8 mouse cellular contexts compared by ENCODE assay signal in genomic region chr2:155240915-155241314, GRCm38 (mm10). TPM values are rescaled to one million over a fixed set of nuclear protein-coding genes. Genes with fewer than 3 reads are reported as not detected.
DNase-seq lines count a peak whose midpoint lies in the region; ATAC-seq and TF ChIP-seq lines count a peak whose summit lies in the region.

No protein-coding gene starts in this region.

- H3K27me3 ChIP-seq in midbrain, postnatal 0 days (ENCODE audit: insufficient read depth, low read length), result no peaks in the 10 kb centered on the region
- H3K27me3 ChIP-seq in midbrain, embryonic 13.5 days, result no peaks in the 10 kb centered on the region
- no peaks in the 10 kb centered on the region for H3K27me3 ChIP-seq in midbrain, embryonic 14.5 days (ENCODE audit: control insufficient read depth, insufficient read depth, low read length)
- no peaks in the 10 kb centered on the region for H3K27me3 ChIP-seq in forebrain, embryonic 16.5 days (replicated peaks; ENCODE audit: control insufficient read depth, insufficient read depth, low read length)

- H3K4me2 ChIP-seq in midbrain, postnatal 0 days (ENCODE audit: low read depth, low read length, poor library complexity, severe bottlenecking), result no peak overlapping the region
- no peak overlapping the region for H3K4me2 ChIP-seq in midbrain, embryonic 13.5 days (replicated peaks)
- no peak overlapping the region for H3K4me2 ChIP-seq in midbrain, embryonic 14.5 days (ENCODE audit: low read length)
- H3K4me2 ChIP-seq in forebrain, embryonic 16.5 days (ENCODE audit: low read length), result no peak overlapping the region

- peak; percentile 28; the same call in 1 of the 2 replicates for TF ChIP-seq CTCF in midbrain, postnatal 0 days (IDR thresholded peaks at IDR 0.05)

- no peak overlapping the region for H3K9ac ChIP-seq in midbrain, postnatal 0 days (replicated peaks; ENCODE audit: low read length, poor library complexity, severe bottlenecking)
- H3K9ac ChIP-seq in midbrain, embryonic 13.5 days (replicated peaks), result no peak overlapping the region
- no peak overlapping the region for H3K9ac ChIP-seq in midbrain, embryonic 14.5 days (replicated peaks; ENCODE audit: low read length)
- H3K9ac ChIP-seq in forebrain, embryonic 16.5 days (replicated peaks; ENCODE audit: low read depth, low read length), result no peak overlapping the region

- H3K27ac ChIP-seq in midbrain, postnatal 0 days (ENCODE audit: low read depth, low read length), result no peak overlapping the region
- H3K27ac ChIP-seq in midbrain, embryonic 13.5 days, result no peak overlapping the region
- H3K27ac ChIP-seq in midbrain, embryonic 14.5 days (replicated peaks; ENCODE audit: low read depth, low read length), result no peak overlapping the region
- no peak overlapping the region for H3K27ac ChIP-seq in forebrain, embryonic 16.5 days (ENCODE audit: low read length)

- DNase-seq in midbrain, postnatal 0 days (ENCODE audit: low spot score), result no peak
- DNase-seq in adipocyte (ENCODE audit: low spot score), result peak; percentile 88
- DNase-seq in heart, postnatal 36 days, result peak; percentile 23 to 29
- DNase-seq in thymus, adult 18-20 months, result peak; percentile 19 to 24
- DNase-seq in midbrain, embryonic 14.5 days, result no peak
- DNase-seq in gastrocnemius, postnatal 25 days, result no peak

- intact Hi-C loops in heart, postnatal 36 days (cut with DNase I), result no loop called here

- no peak overlapping the region for H3K4me3 ChIP-seq in midbrain, postnatal 0 days (ENCODE audit: low read depth, low read length)
- no peak overlapping the region for H3K4me3 ChIP-seq in midbrain, embryonic 13.5 days (replicated peaks)
- no peak overlapping the region for H3K4me3 ChIP-seq in midbrain, embryonic 14.5 days (replicated peaks; ENCODE audit: low read depth, low read length)
- no peak overlapping the region for H3K4me3 ChIP-seq in forebrain, embryonic 16.5 days (replicated peaks; ENCODE audit: low read length)

- no peaks in the 10 kb centered on the region for H3K9me3 ChIP-seq in midbrain, postnatal 0 days (ENCODE audit: low read length)
- H3K9me3 ChIP-seq in midbrain, embryonic 13.5 days, result no peaks in the 10 kb centered on the region
- no peaks in the 10 kb centered on the region for H3K9me3 ChIP-seq in midbrain, embryonic 14.5 days (ENCODE audit: control insufficient read depth, low read length)
- no peaks in the 10 kb centered on the region for H3K9me3 ChIP-seq in forebrain, embryonic 16.5 days (ENCODE audit: control insufficient read depth, low read length)

- H3K4me1 ChIP-seq in midbrain, postnatal 0 days (ENCODE audit: insufficient read depth, low read length), result peaks cover 6% of the 10 kb centered on the region
- H3K4me1 ChIP-seq in midbrain, embryonic 13.5 days (replicated peaks), result peaks cover 23% of the 10 kb centered on the region
- peaks cover 15% of the 10 kb centered on the region for H3K4me1 ChIP-seq in midbrain, embryonic 14.5 days (ENCODE audit: control insufficient read depth, insufficient read depth, low read length)
- peaks cover 21% of the 10 kb centered on the region for H3K4me1 ChIP-seq in forebrain, embryonic 16.5 days (replicated peaks; ENCODE audit: control insufficient read depth, insufficient read depth, low read length)

- WGBS in midbrain, postnatal 0 days, result 75% methylated on average over 4 of the region's 4 CpGs
- 89% methylated on average over 4 of the region's 4 CpGs for WGBS in midbrain, embryonic 13.5 days
- WGBS in midbrain, embryonic 14.5 days, result 84% methylated on average over 4 of the region's 4 CpGs
- 86% methylated on average over 4 of the region's 4 CpGs for WGBS in forebrain, embryonic 16.5 days

- ATAC-seq in midbrain, postnatal 0 days (ENCODE audit: low FRiP score), result no peak
- no peak for ATAC-seq in midbrain, embryonic 13.5 days
- ATAC-seq in midbrain, embryonic 14.5 days (ENCODE audit: low FRiP score, low TSS enrichment), result no peak
- ATAC-seq in forebrain, embryonic 16.5 days, result no peak

- peaks cover 21% of the 10 kb centered on the region for H3K36me3 ChIP-seq in midbrain, postnatal 0 days (ENCODE audit: insufficient read depth, low read length)
- H3K36me3 ChIP-seq in midbrain, embryonic 13.5 days, result peaks cover 46% of the 10 kb centered on the region
- peaks cover 35% of the 10 kb centered on the region for H3K36me3 ChIP-seq in midbrain, embryonic 14.5 days (ENCODE audit: control insufficient read depth, insufficient read depth, low read length)
- H3K36me3 ChIP-seq in forebrain, embryonic 16.5 days (ENCODE audit: control insufficient read depth, insufficient read depth), result peaks cover 16% of the 10 kb centered on the region; the same call in 1 of the 2 replicates

RNA-seq across cellular contexts. Expression of gene Dynlrb1, which starts 4.6 kb away (rescaled TPM):
- total RNA-seq in midbrain, postnatal 0 days (2014; rRNA removed), result 293 and 374 TPM in 2 replicates
- polyA plus RNA-seq in midbrain, postnatal 0 days (2015; fragmentation: Nextera tagmentation; extraction: Ambion mirVana), result 776 and 856 TPM in 2 replicates
- polyA plus RNA-seq in midbrain, embryonic 13.5 days (2015; fragmentation: Nextera tagmentation; extraction: Ambion mirVana), result 621 and 667 TPM in 2 replicates
- 100 to 1,000 TPM; 165 to 186 TPM for total RNA-seq in heart, postnatal 36 days (2021)
- polyA plus RNA-seq in midbrain, embryonic 14.5 days (2014; fragmentation: Nextera tagmentation; extraction: Ambion mirVana), result 698 and 838 TPM in 2 replicates
- 100 to 1,000 TPM in 1 of 2 experiments, 10 to 100 TPM in 1; 94.6 to 115 TPM for total RNA-seq in gastrocnemius, postnatal 25 days (2021)
- polyA plus RNA-seq in forebrain, embryonic 16.5 days (2015; fragmentation: Nextera tagmentation; extraction: Ambion mirVana), result 621 and 677 TPM in 2 replicates

RNA-seq across cellular contexts. Expression of gene Map1lc3a, which starts 35.2 kb away (rescaled TPM):
- total RNA-seq in midbrain, postnatal 0 days (2014; rRNA removed), result 560 and 573 TPM in 2 replicates
- 839 and 943 TPM in 2 replicates for polyA plus RNA-seq in midbrain, postnatal 0 days (2015; fragmentation: Nextera tagmentation; extraction: Ambion mirVana)
- polyA plus RNA-seq in midbrain, embryonic 13.5 days (2015; fragmentation: Nextera tagmentation; extraction: Ambion mirVana), result 314 and 332 TPM in 2 replicates
- 100 to 1,000 TPM; 729 to 769 TPM for total RNA-seq in heart, postnatal 36 days (2021)
- polyA plus RNA-seq in midbrain, embryonic 14.5 days (2014; fragmentation: Nextera tagmentation; extraction: Ambion mirVana), result 435 and 604 TPM in 2 replicates
- 100 to 1,000 TPM; 243 to 291 TPM for total RNA-seq in gastrocnemius, postnatal 25 days (2021)
- polyA plus RNA-seq in forebrain, embryonic 16.5 days (2015; fragmentation: Nextera tagmentation; extraction: Ambion mirVana), result 343 and 425 TPM in 2 replicates

Comparison
In these comparisons a context has a peak if more than half of its experiments do, and no peak if none do; other contexts are left out.
1. DNase-seq: peak in adipocyte (single experiment), heart, postnatal 36 days (2 of 2) and thymus, adult 18-20 months (2 of 2); none in midbrain, postnatal 0 days (single experiment), midbrain, embryonic 14.5 days (single experiment) and gastrocnemius, postnatal 25 days (single experiment).